Mouse (Mus musculus): ENCODE results near the gene Prkab2. TPM values are rescaled to one million over a fixed set of nuclear protein-coding genes. Genes with fewer than 3 reads are reported as not detected.

Prkab2 gene
- polyA plus RNA-seq, 1 experiment from 2014 or later = 8.9 TPM

DNA sequence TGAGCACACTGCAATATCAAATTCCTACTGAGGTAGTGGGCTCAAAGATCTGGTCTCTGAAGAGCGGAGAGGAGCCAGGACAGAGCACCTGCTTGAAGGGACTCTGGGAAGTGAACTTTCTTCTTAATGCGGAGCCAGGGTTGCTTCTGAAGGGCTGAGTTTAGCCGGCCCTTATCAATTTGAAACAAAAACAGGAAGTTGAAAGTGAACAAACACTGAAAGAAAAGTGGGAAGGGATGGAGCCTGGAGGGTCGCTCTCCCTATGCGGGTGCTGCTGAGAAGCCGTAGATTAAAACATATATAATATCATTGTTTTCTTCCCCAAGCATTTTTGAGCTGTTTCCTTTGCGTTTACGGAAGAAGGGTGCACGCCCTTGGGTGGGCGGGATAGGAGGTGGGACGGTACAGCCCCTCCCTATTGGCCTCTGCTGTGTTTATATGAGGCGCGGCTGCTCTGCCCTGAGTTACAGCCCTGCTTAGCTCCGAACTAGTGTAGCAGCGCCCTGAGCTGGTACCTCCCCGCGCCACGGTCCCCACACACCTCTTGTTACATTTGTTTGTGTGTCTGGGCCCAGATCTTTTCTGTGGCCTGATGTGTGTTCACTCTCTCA, 29.5 kb upstream of the Prkab2 start, which contains the start of gene Fmo5:
Fmo5 (plus strand) TSS at position 414 of the 611 bp plus-strand sequence.
- H3K9ac ChIP-seq = no peak within 1 kb of the TSS; the same call in 1 of the 2 replicates
- WGBS = 5% methylated on average over 18 of the region's 18 CpGs
- peak within 1 kb of the TSS; percentile 33 for H3K4me3 ChIP-seq (replicated peaks)
- no peaks in the 10 kb centered on the region for H3K9me3 ChIP-seq
- H3K36me3 ChIP-seq (replicated peaks) = no peaks in the 10 kb centered on the region
- H3K27me3 ChIP-seq = 0 out of 2 replicates have a peak, but pooled peaks cover 3% of the 10 kb centered on the region
- peak within 1 kb of the TSS; percentile 50 for H3K4me2 ChIP-seq
- no peak for ATAC-seq (ENCODE audit: low FRiP score)
- no peak within 1 kb of the TSS for H3K27ac ChIP-seq
- peaks cover 8% of the 10 kb centered on the region; the same call in 1 of the 2 replicates for H3K4me1 ChIP-seq

DNA sequence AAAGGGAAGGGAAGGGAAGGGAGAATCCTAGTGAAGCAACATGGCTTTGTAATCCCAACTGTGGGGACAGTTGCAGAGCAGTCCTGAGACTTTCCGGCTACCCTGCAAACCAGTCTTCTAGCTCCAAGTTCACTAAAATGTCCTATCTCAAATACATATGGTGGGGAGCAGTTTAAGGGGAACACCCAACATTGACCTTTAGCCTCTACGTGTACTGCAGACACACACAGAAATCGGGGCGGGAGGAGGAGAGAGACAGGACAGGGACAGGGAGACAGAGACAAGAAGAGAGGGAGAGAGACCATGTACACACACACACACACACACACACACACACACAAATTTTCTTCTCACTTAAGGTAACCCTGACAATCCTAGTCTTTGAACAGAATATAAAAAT, 28.1 kb upstream of the Prkab2 start:
- Histone ChIP-seq H3K27ac (no peak overlapping the region), H3K9me3 (no peaks in the 10 kb centered on the region), H3K4me1 (peaks cover 8% of the 10 kb centered on the region; the same call in 1 of the 2 replicates), H3K4me2 (no peak overlapping the region), H3K4me3 (replicated peaks) (no peak overlapping the region), H3K27me3 (0 out of 2 replicates have a peak, but pooled peaks cover 3% of the 10 kb centered on the region), H3K9ac (no peak overlapping the region), H3K36me3 (replicated peaks) (no peaks in the 10 kb centered on the region)
- WGBS = 81% methylated on average over 4 of the region's 4 CpGs
- ATAC-seq (ENCODE audit: low FRiP score) = no peak

GRCm38 (mm10) chr3:97630746-97631145, 27.2 kb upstream of the Prkab2 start:
- WGBS = 87% methylated on average over 4 of the region's 4 CpGs
- Histone ChIP-seq H3K27me3 (0 out of 2 replicates have a peak, but pooled peaks cover 3% of the 10 kb centered on the region), H3K4me1 (peaks cover 8% of the 10 kb centered on the region; the same call in 1 of the 2 replicates), H3K9ac (no peak overlapping the region), H3K4me3 (replicated peaks) (no peak overlapping the region), H3K36me3 (replicated peaks) (no peaks in the 10 kb centered on the region), H3K27ac (no peak overlapping the region), H3K4me2 (no peak overlapping the region), H3K9me3 (no peaks in the 10 kb centered on the region)
- ATAC-seq (ENCODE audit: low FRiP score) = no peak

- H3K27me3 ChIP-seq = 0 out of 2 replicates have a peak, but pooled peaks cover 3% of the 10 kb centered on the region
- no peak overlapping the region for H3K4me2 ChIP-seq
- no peak overlapping the region for H3K4me3 ChIP-seq (replicated peaks)
- WGBS = 92% methylated on average over 8 of the region's 8 CpGs
- H3K9me3 ChIP-seq = no peaks in the 10 kb centered on the region
- H3K36me3 ChIP-seq (replicated peaks) = no peaks in the 10 kb centered on the region
- H3K4me1 ChIP-seq = peaks cover 8% of the 10 kb centered on the region; the same call in 1 of the 2 replicates
- no peak overlapping the region for H3K27ac ChIP-seq
- H3K9ac ChIP-seq = no peak overlapping the region
- no peak for ATAC-seq (ENCODE audit: low FRiP score)
These were observed 26.6 kb upstream of the Prkab2 start for GRCm38 (mm10) chr3:97631258-97631860.

- ATAC-seq (ENCODE audit: low FRiP score) = no peak
- Histone ChIP-seq H3K4me2 (no peak overlapping the region), H3K4me1 (peaks cover 4% of the 10 kb centered on the region; the same call in 1 of the 2 replicates), H3K4me3 (replicated peaks) (no peak overlapping the region), H3K27me3 (0 out of 2 replicates have a peak, but pooled peaks cover 3% of the 10 kb centered on the region), H3K9me3 (no peaks in the 10 kb centered on the region), H3K36me3 (replicated peaks) (no peaks in the 10 kb centered on the region), H3K9ac (no peak overlapping the region), H3K27ac (no peak overlapping the region)
- WGBS = 85% methylated on average over 4 of the region's 4 CpGs
These were observed 24.5 kb upstream of the Prkab2 start for GRCm38 (mm10) chr3:97633456-97633855.

GRCm38 (mm10) chr3:97634288-97634761, 23.7 kb upstream of the Prkab2 start:
- H3K4me3 ChIP-seq (replicated peaks) = no peak overlapping the region
- no peak for ATAC-seq (ENCODE audit: low FRiP score)
- 81% methylated on average over 3 of the region's 3 CpGs for WGBS
- H3K4me2 ChIP-seq = no peak overlapping the region
- H3K4me1 ChIP-seq = no peaks in the 10 kb centered on the region
- H3K9ac ChIP-seq = no peak overlapping the region
- no peak overlapping the region for H3K27ac ChIP-seq
- no peaks in the 10 kb centered on the region for H3K36me3 ChIP-seq (replicated peaks)
- 0 out of 2 replicates have a peak, but pooled peaks cover 3% of the 10 kb centered on the region for H3K27me3 ChIP-seq
- no peaks in the 10 kb centered on the region for H3K9me3 ChIP-seq

DNA sequence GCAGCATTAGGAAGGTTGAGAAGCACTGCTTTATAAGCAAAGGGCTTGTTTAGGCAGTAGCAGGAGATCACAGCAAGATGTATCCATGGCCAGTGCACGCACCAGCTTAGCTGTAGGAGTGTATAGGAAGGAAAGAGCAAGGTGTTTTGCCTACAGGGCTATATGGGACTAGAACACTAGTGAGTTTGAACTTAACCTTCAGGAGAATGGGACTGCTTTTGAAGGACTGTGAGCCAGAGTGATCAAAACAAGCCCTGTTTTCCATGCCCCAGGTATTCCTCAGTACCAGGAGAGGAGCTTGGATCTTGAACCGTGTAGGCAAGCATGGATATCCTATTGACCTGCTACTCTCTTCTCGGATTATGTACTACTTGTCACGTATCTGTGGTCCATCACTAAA, 16.6 kb upstream of the Prkab2 start:
- WGBS = 82% methylated on average over 4 of the region's 4 CpGs
- H3K4me3 ChIP-seq (replicated peaks) = no peak overlapping the region
- no peak overlapping the region for H3K4me2 ChIP-seq
- no peaks in the 10 kb centered on the region for H3K27me3 ChIP-seq
- H3K27ac ChIP-seq = no peak overlapping the region
- H3K36me3 ChIP-seq (replicated peaks) = no peaks in the 10 kb centered on the region
- H3K4me1 ChIP-seq = no peaks in the 10 kb centered on the region
- H3K9me3 ChIP-seq = no peaks in the 10 kb centered on the region
- no peak for ATAC-seq (ENCODE audit: low FRiP score)
- H3K9ac ChIP-seq = no peak overlapping the region

- 84% methylated on average over 9 of the region's 9 CpGs for WGBS
- Histone ChIP-seq H3K9ac (no peak overlapping the region), H3K4me2 (no peak overlapping the region), H3K9me3 (no peaks in the 10 kb centered on the region), H3K27me3 (no peaks in the 10 kb centered on the region), H3K27ac (no peak overlapping the region), H3K4me3 (replicated peaks) (no peak overlapping the region), H3K4me1 (no peaks in the 10 kb centered on the region), H3K36me3 (replicated peaks) (no peaks in the 10 kb centered on the region)
- ATAC-seq (ENCODE audit: low FRiP score) = no peak
These were observed 16.0 kb upstream of the Prkab2 start for GRCm38 (mm10) chr3:97642001-97642400.

DNA sequence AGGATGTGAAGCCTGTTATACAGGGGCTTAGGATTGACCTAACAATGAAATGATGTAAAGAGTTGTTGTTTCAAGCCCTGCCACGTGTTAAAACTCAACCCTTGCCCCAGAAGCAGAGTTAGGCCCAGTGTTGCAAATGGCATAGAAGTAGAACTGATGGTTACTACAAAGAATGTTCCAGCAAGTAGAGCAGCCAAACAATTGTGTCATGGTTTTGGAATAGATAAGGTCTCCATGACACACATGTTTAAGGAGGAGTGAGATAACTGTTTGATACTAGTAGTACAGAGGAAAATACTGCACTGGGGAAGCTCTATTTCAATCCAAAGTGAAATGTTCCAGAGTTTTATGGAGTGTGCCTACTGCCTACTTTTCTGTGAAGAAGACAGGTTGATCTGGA, 9.5 kb upstream of the Prkab2 start:
- no peaks in the 10 kb centered on the region for H3K9me3 ChIP-seq
- no peak overlapping the region for H3K4me2 ChIP-seq
- no peaks in the 10 kb centered on the region for H3K4me1 ChIP-seq
- no peak for ATAC-seq (ENCODE audit: low FRiP score)
- 54% methylated on average over 1 of the region's 1 CpGs for WGBS
- H3K27ac ChIP-seq = no peak overlapping the region
- no peak overlapping the region for H3K4me3 ChIP-seq (replicated peaks)
- H3K9ac ChIP-seq = no peak overlapping the region
- H3K36me3 ChIP-seq (replicated peaks) = no peaks in the 10 kb centered on the region
- no peaks in the 10 kb centered on the region for H3K27me3 ChIP-seq

DNA sequence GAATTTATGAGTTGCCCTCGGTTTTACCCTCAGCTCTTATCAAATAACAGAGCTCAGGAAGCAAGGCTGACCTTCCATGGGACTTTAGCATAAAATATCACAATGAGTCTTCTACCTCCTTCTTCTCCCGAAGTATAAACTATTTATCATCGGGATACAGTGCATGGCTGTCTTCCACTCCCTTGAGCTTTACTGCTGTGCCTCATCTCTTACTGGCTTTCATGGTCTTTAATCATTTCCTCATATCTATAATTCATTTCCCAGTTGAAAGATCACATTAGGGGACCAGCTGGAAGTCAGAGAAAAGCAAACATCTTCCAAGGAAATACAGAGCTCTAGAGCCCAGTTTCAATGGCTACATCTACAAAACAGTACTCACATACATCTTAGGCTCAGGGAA, 9.0 kb upstream of the Prkab2 start:
- ATAC-seq (ENCODE audit: low FRiP score) = no peak
- Histone ChIP-seq H3K36me3 (replicated peaks) (no peaks in the 10 kb centered on the region), H3K9ac (no peak overlapping the region), H3K4me1 (no peaks in the 10 kb centered on the region), H3K27ac (no peak overlapping the region), H3K9me3 (no peaks in the 10 kb centered on the region), H3K4me2 (no peak overlapping the region), H3K27me3 (no peaks in the 10 kb centered on the region), H3K4me3 (replicated peaks) (no peak overlapping the region)
- 80% methylated on average over 3 of the region's 3 CpGs for WGBS

- ATAC-seq (ENCODE audit: low FRiP score) = no peak
- Histone ChIP-seq H3K36me3 (replicated peaks) (no peaks in the 10 kb centered on the region), H3K9ac (no peak overlapping the region), H3K27ac (no peak overlapping the region), H3K9me3 (no peaks in the 10 kb centered on the region), H3K4me2 (no peak overlapping the region), H3K4me1 (no peaks in the 10 kb centered on the region), H3K4me3 (replicated peaks) (no peak overlapping the region), H3K27me3 (no peaks in the 10 kb centered on the region)
- 90% methylated on average over 6 of the region's 6 CpGs for WGBS
These were observed 8.5 kb upstream of the Prkab2 start for GRCm38 (mm10) chr3:97649469-97649868.

- no peaks in the 10 kb centered on the region for H3K27me3 ChIP-seq
- H3K36me3 ChIP-seq (replicated peaks) = no peaks in the 10 kb centered on the region
- H3K4me3 ChIP-seq (replicated peaks) = no peak overlapping the region
- H3K9me3 ChIP-seq = no peaks in the 10 kb centered on the region
- H3K4me2 ChIP-seq = no peak overlapping the region
- no peaks in the 10 kb centered on the region for H3K4me1 ChIP-seq
- no peak overlapping the region for H3K9ac ChIP-seq
- 90% methylated on average over 10 of the region's 10 CpGs for WGBS
- H3K27ac ChIP-seq = no peak overlapping the region
- no peak for ATAC-seq (ENCODE audit: low FRiP score)
These were observed 6.4 kb upstream of the Prkab2 start for GRCm38 (mm10) chr3:97651604-97652003.

DNA sequence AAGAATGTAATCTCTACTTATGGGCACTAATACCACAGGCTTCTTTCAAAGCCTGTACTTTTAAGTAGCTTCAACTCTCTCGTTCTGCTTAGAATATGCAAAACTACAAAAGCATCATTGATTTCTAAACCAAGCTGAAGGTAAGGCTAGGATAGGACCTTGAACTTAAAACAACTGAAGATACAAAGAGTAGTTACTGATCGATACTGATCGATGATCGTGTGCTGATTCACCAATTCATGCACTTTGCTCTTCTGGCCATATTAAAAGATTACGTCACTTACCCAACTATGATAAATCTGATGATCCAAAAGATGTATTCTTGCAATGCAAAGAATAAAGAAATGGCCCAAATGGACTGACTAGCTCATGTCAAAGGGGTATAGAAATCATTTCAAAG, 4.2 kb upstream of the Prkab2 start:
- 92% methylated on average over 5 of the region's 5 CpGs for WGBS
- no peak for ATAC-seq (ENCODE audit: low FRiP score)
- Histone ChIP-seq H3K4me2 (no peak overlapping the region), H3K4me3 (replicated peaks) (no peak overlapping the region), H3K9ac (no peak overlapping the region), H3K4me1 (peaks cover 1% of the 10 kb centered on the region; the same call in 1 of the 2 replicates), H3K9me3 (no peaks in the 10 kb centered on the region), H3K27ac (no peak overlapping the region), H3K36me3 (replicated peaks) (no peaks in the 10 kb centered on the region), H3K27me3 (no peaks in the 10 kb centered on the region)
